Comparison of ENCODE assay signal across 10 mouse cellular contexts in genomic region chr11:87757001-87757954, GRCm38 (mm10). TPM values are rescaled to one million over a fixed set of nuclear protein-coding genes. Genes with fewer than 3 reads are reported as not detected.
A peak's percentile ranks its signal among the peaks of the same experiment; 100 is the strongest.
DNase-seq lines count a peak whose midpoint lies in the region; ATAC-seq and TF ChIP-seq lines count a peak whose summit lies in the region.
"Had no signal": no experiment of that assay in that cellular context is flagged by ENCODE, and none has a peak within 500 bp of the region (broad histone marks: within the 10 kb centered on the region; RNA-seq: fewer than 3 reads in every experiment).

No protein-coding gene starts in this region.

- H3K4me2 ChIP-seq in hindbrain, embryonic 16.5 days (ENCODE audit: low read length): no peak overlapping the region
- H3K4me2 ChIP-seq in heart, postnatal 0 days (ENCODE audit: low read depth, low read length): no peak overlapping the region

- intact Hi-C loops in gastrocnemius, postnatal 14 days (cut with DNase I; ENCODE audit: low total_unique reads): no loop called here

- peaks cover 17% of the 10 kb centered on the region for H3K4me1 ChIP-seq in hindbrain, embryonic 10.5 days (replicated peaks)
- H3K4me1 ChIP-seq in hindbrain, embryonic 16.5 days (ENCODE audit: control insufficient read depth, insufficient read depth, low read depth, low read length): peaks cover 10% of the 10 kb centered on the region
- H3K4me1 ChIP-seq in heart, postnatal 0 days (ENCODE audit: control insufficient read depth, insufficient read depth): no peaks in the 10 kb centered on the region

- no peak for ATAC-seq in hindbrain, embryonic 16.5 days
- no peak for ATAC-seq in heart, postnatal 0 days (ENCODE audit: insufficient read depth, low read depth)

- 87% methylated on average over 25 of the region's 25 CpGs for WGBS in hindbrain, embryonic 10.5 days
- whole genome bisulfite sequencing in hindbrain, embryonic 16.5 days: 93% methylated on average over 25 of the region's 25 CpGs
- WGBS in heart, postnatal 0 days: 79% methylated on average over 25 of the region's 25 CpGs

- DNase-seq in hindbrain, embryonic 10.5 days (ENCODE audit: low spot score): no peak
- peak; percentile 57 to 63 for DNase-seq in CD8-positive naive resting alpha-beta T cell, adult 2 months (ENCODE audit: low read depth in 2 of 2, low spot score in 2 of 2)
- DNase-seq in heart, postnatal 0 days (ENCODE audit: low spot score): no peak
- DNase-seq in spleen, postnatal 10 days (ENCODE audit: low spot score in 2 of 2): peak; percentile 63
- no peak for DNase-seq in gastrocnemius, postnatal 14 days
- no peak for DNase-seq in Muller cell, postnatal 12 days (ENCODE audit: inconsistent ontology term)
- DNase-seq in left cerebral cortex, adult 9 months (ENCODE audit: low spot score in 2 of 2): no peak
- DNase-seq: kidney, adult 18-20 months; midbrain, embryonic 14.5 days had no signal

- no peak for TF ChIP-seq CTCF in heart, postnatal 0 days (IDR thresholded peaks at IDR 0.05; ENCODE audit: low read depth)

- no peaks in the 10 kb centered on the region for H3K36me3 ChIP-seq in hindbrain, embryonic 10.5 days
- H3K36me3 ChIP-seq in hindbrain, embryonic 16.5 days (ENCODE audit: control insufficient read depth, insufficient read depth, low read length): no peaks in the 10 kb centered on the region
- H3K36me3 ChIP-seq in heart, postnatal 0 days (replicated peaks; ENCODE audit: control insufficient read depth, insufficient read depth, low read length): no peaks in the 10 kb centered on the region

- H3K27ac ChIP-seq in hindbrain, embryonic 10.5 days: no peak overlapping the region
- no peak overlapping the region for H3K27ac ChIP-seq in hindbrain, embryonic 16.5 days (ENCODE audit: low read depth, low read length)
- H3K27ac ChIP-seq in heart, postnatal 0 days (ENCODE audit: low read depth): no peak overlapping the region; the same call in 1 of the 2 replicates

- H3K4me3 ChIP-seq in hindbrain, embryonic 10.5 days: peak overlapping the region; percentile 37
- no peak overlapping the region for H3K4me3 ChIP-seq in hindbrain, embryonic 16.5 days (ENCODE audit: low read length)
- peak overlapping the region; percentile 37; the same call in 1 of the 2 replicates for H3K4me3 ChIP-seq in heart, postnatal 0 days (ENCODE audit: low read depth, low read length)

- H3K9ac ChIP-seq in hindbrain, embryonic 16.5 days (ENCODE audit: low read depth, low read length): no peak overlapping the region
- H3K9ac ChIP-seq in heart, postnatal 0 days (replicated peaks; ENCODE audit: low read depth, low read length): no peak overlapping the region

- peaks cover 29% of the 10 kb centered on the region for H3K27me3 ChIP-seq in hindbrain, embryonic 10.5 days (ENCODE audit: insufficient read depth, poor library complexity, severe bottlenecking)
- H3K27me3 ChIP-seq in hindbrain, embryonic 16.5 days (replicated peaks; ENCODE audit: control insufficient read depth, insufficient read depth, low read length): no peaks in the 10 kb centered on the region
- peaks cover 29% of the 10 kb centered on the region for H3K27me3 ChIP-seq in heart, postnatal 0 days (ENCODE audit: control insufficient read depth, insufficient read depth, low read length)

- no peaks in the 10 kb centered on the region for H3K9me3 ChIP-seq in hindbrain, embryonic 10.5 days
- H3K9me3 ChIP-seq in hindbrain, embryonic 16.5 days (ENCODE audit: control insufficient read depth, low read length): no peaks in the 10 kb centered on the region
- H3K9me3 ChIP-seq in heart, postnatal 0 days (replicated peaks; ENCODE audit: control insufficient read depth, low read length): no peaks in the 10 kb centered on the region

- no peak for TF ChIP-seq EP300 in heart, postnatal 0 days (IDR thresholded peaks at IDR 0.05; ENCODE audit: low read depth)

RNA-seq across cellular contexts. Expression of gene Tspoap1, which starts 3.1 kb away (rescaled TPM):
- polyA plus RNA-seq in hindbrain, embryonic 10.5 days (2016; fragmentation: Nextera tagmentation; extraction: Ambion mirVana): 7.8 and 10.5 TPM in 2 replicates
- polyA plus RNA-seq in hindbrain, embryonic 16.5 days (2015; fragmentation: Nextera tagmentation; extraction: Ambion mirVana): 38.4 and 46.1 TPM in 2 replicates
- 1.6 TPM in 1 of 2 replicates, not detected in the other for total RNA-seq in heart, postnatal 0 days (2014; rRNA removed; ENCODE audit: low replicate concordance)
- 0.12 TPM in 1 of 2 replicates, not detected in the other for polyA plus RNA-seq in heart, postnatal 0 days (2015; fragmentation: Nextera tagmentation; extraction: Ambion mirVana)
- under 1 TPM; 0.04 TPM for total RNA-seq in gastrocnemius, postnatal 14 days (2021)

RNA-seq across cellular contexts. Expression of gene Supt4a, which starts 19.9 kb away (rescaled TPM):
- 178 and 184 TPM in 2 replicates for polyA plus RNA-seq in hindbrain, embryonic 10.5 days (2016; fragmentation: Nextera tagmentation; extraction: Ambion mirVana)
- polyA plus RNA-seq in hindbrain, embryonic 16.5 days (2015; fragmentation: Nextera tagmentation; extraction: Ambion mirVana): 121 and 130 TPM in 2 replicates
- total RNA-seq in heart, postnatal 0 days (2014; rRNA removed; ENCODE audit: low replicate concordance): 50.3 and 73.7 TPM in 2 replicates
- 101 and 104 TPM in 2 replicates for polyA plus RNA-seq in heart, postnatal 0 days (2015; fragmentation: Nextera tagmentation; extraction: Ambion mirVana)
- total RNA-seq in gastrocnemius, postnatal 14 days (2021): 10 to 100 TPM; 30.8 to 36.4 TPM

RNA-seq across cellular contexts. Expression of gene Mpo, which starts 36.1 kb away (rescaled TPM):
- 2.8 and 5.0 TPM in 2 replicates for polyA plus RNA-seq in hindbrain, embryonic 10.5 days (2016; fragmentation: Nextera tagmentation; extraction: Ambion mirVana)
- polyA plus RNA-seq in hindbrain, embryonic 16.5 days (2015; fragmentation: Nextera tagmentation; extraction: Ambion mirVana): 0.10 and 0.45 TPM in 2 replicates
- 0.46 and 2.6 TPM in 2 replicates for total RNA-seq in heart, postnatal 0 days (2014; rRNA removed; ENCODE audit: low replicate concordance)
- 0.26 and 0.36 TPM in 2 replicates for polyA plus RNA-seq in heart, postnatal 0 days (2015; fragmentation: Nextera tagmentation; extraction: Ambion mirVana)
- total RNA-seq in gastrocnemius, postnatal 14 days (2021): not detected

Comparison
In these comparisons a context has a peak if more than half of its experiments do, and no peak if none do; other contexts are left out.
1. DNase-seq: peak in CD8-positive naive resting alpha-beta T cell, adult 2 months (2 of 2) and spleen, postnatal 10 days (2 of 2); none in hindbrain, embryonic 10.5 days (single experiment), heart, postnatal 0 days (single experiment), gastrocnemius, postnatal 14 days (single experiment), Muller cell, postnatal 12 days (single experiment) and left cerebral cortex, adult 9 months (0 of 2).